Mouse (Mus musculus) kidney, embryonic 16.5 days (tissue): ENCODE measurements around the gene Bbip1. TPM values are rescaled to one million over a fixed set of nuclear protein-coding genes. Genes with fewer than 3 reads are reported as not detected.
"Not testable (repeated sequence)": the region's sequence is repeated elsewhere in the genome, so short reads cannot be mapped to it uniquely, and the experiment has no call there.

ENCODE experiments used
- ATAC-seq: fragments of 200-750 bp; cut with Nextera tagmentation; 2 replicates; pipeline ENCODE4 v1.8.0; 2017; ENCODE audit warnings: moderate TSS enrichment; ENCODE audit not compliant: low FRiP score, low TSS enrichment
- H3K27ac ChIP-seq: fragments of 300-500 bp; sonication (generic); 2 replicates; pipeline ENCODE4 v1.5.1; 2014; ENCODE audit warnings: low read length
- H3K27me3 ChIP-seq: fragments of 300-500 bp; sonication (generic); 2 replicates; pipeline ENCODE4 v1.6.1; 2014; ENCODE audit warnings: low read length, control low read depth, mixed read lengths; ENCODE audit not compliant: insufficient read depth
- H3K36me3 ChIP-seq: fragments of 300-500 bp; sonication (generic); 2 replicates; pipeline ENCODE4 v1.6.1; 2014; ENCODE audit warnings: low read length, control low read depth, mixed read lengths; ENCODE audit not compliant: insufficient read depth
- H3K4me1 ChIP-seq: fragments of 300-500 bp; sonication (generic); 2 replicates; pipeline ENCODE4 v1.6.1; 2014; ENCODE audit warnings: low read length, control low read depth, mixed read lengths; ENCODE audit not compliant: insufficient read depth
- H3K4me2 ChIP-seq: fragments of 300-500 bp; sonication (generic); replicated peaks from 2 replicates; pipeline ENCODE4 v1.6.1; 2014; ENCODE audit warnings: low read depth, low read length
- H3K4me3 ChIP-seq: fragments of 300-500 bp; sonication (generic); 2 replicates; pipeline ENCODE4 v1.5.1; 2014; ENCODE audit warnings: mild to moderate bottlenecking, low read length
- H3K9ac ChIP-seq: fragments of 300-500 bp; sonication (generic); replicated peaks from 2 replicates; pipeline ENCODE4 v1.6.1; 2014; ENCODE audit warnings: low read length
- H3K9me3 ChIP-seq: fragments of 300-500 bp; sonication (generic); 2 replicates; pipeline ENCODE4 v1.6.1; 2016; ENCODE audit warnings: low read length, control low read depth
- WGBS: fragments of 180-500 bp; shearing (Covaris S2); extraction: QIAGEN DNeasy Blood & Tissue Kit; methylation state at CpG from one replicate; pipeline ENCODE4 v1.1.7; 2014; 5-methylcytosine and 5-hydroxymethylcytosine counted together
- polyA plus RNA-seq: library from polyadenylated mRNA; unstranded; fragments of >200 nt; fragmentation: Nextera tagmentation; extraction: Ambion mirVana; gene quantifications from 2 replicates; pipeline ENCODE4 v1.2.1, GENCODE M21; 2015

Gene Bbip1
- polyA plus RNA-seq, 1 experiment from 2014 or later: 64.5 TPM

DNA sequence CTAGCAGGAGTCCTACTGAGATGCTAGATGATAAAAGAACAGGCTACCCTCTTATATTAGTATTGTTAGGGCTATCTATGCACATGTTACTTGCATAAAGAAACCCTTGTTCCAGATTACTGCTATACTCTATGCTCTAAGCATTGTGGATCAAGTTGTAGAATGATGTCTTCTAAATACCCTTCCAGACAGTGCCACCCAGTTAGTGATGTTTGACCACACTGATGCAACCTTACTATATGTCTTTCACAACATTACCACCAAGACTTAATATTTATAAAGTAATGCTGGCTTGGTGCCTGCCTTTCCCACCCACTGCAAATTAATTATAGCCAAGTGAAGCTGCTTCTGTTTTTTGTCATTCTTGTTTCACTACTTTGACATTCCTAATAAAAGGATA lies 11.4 kb downstream of the Bbip1 start:
- Histone ChIP-seq H3K4me1 (no peaks in the 10 kb centered on the region), H3K27ac (no peak overlapping the region), H3K36me3 (peaks cover 22% of the 10 kb centered on the region), H3K9ac (no peak overlapping the region), H3K4me2 (no peak overlapping the region), H3K9me3 (no peaks in the 10 kb centered on the region), H3K27me3 (no peaks in the 10 kb centered on the region), H3K4me3 (no peak overlapping the region)
- no peak for ATAC-seq

- Histone ChIP-seq H3K4me2 (no peak overlapping the region), H3K36me3 (peaks cover 33% of the 10 kb centered on the region), H3K9ac (no peak overlapping the region), H3K4me1 (no peaks in the 10 kb centered on the region), H3K9me3 (peaks cover 6% of the 10 kb centered on the region; the same call in 1 of the 2 replicates), H3K4me3 (no peak overlapping the region), H3K27ac (no peak overlapping the region), H3K27me3 (no peaks in the 10 kb centered on the region)
- 91% methylated on average over 3 of the region's 3 CpGs for WGBS
- ATAC-seq: no peak
These were observed 15.2 kb downstream of the Bbip1 start for GRCm38 (mm10) chr19:53929218-53929617.

DNA sequence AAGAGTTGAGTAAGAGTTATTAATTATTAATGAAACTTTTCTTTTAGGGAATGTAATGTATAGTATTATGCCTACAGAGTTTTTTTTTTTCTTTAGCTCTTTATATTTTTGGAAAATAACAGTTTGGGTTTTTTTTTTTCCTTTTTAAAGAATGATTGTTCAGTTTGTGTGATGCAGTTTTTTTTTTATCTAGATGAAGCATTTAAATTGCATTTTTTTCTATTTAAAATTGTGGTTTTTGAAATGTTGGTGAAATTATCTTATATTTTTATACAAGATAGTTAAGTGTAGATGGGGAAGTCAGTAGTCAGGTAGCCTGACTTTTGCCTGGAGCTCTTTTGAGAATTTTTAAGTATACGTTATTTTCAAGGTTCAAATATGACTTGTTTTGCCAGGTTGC lies 17.7 kb downstream of the Bbip1 start:
- no peak overlapping the region for H3K9ac ChIP-seq
- H3K4me2 ChIP-seq: no peak overlapping the region
- WGBS: 89% methylated on average over 1 of the region's 1 CpGs
- H3K36me3 ChIP-seq: peaks cover 41% of the 10 kb centered on the region
- H3K4me3 ChIP-seq: no peak overlapping the region
- H3K9me3 ChIP-seq: peaks cover 7% of the 10 kb centered on the region; the same call in 1 of the 2 replicates
- H3K27ac ChIP-seq: no peak overlapping the region
- H3K4me1 ChIP-seq: no peaks in the 10 kb centered on the region
- H3K27me3 ChIP-seq: no peaks in the 10 kb centered on the region
- no peak for ATAC-seq

DNA sequence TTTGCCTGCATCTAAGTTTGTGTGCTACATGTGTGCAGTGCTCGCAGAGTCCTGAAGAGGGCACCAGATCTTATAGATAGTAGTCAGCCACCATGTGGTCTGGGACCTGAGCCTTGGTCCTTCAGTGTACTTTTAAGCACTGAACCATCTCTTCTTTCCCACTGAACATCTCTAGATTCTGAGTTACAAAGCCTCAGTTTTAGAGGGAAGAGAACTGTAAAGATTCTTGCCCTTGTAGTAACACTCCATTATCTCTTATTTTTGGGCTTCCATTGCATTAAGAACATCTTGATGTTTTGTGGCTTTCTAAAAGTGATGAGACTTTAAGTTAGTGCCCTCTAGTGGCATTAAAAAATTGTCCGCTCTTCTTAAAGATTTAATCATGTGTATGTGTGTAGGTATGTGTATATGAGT lies 19.1 kb downstream of the Bbip1 start:
- Histone ChIP-seq H3K36me3 (peaks cover 43% of the 10 kb centered on the region), H3K4me3 (no peak overlapping the region), H3K4me2 (no peak overlapping the region), H3K4me1 (no peaks in the 10 kb centered on the region), H3K27ac (no peak overlapping the region), H3K9ac (no peak overlapping the region), H3K9me3 (peaks cover 7% of the 10 kb centered on the region; the same call in 1 of the 2 replicates), H3K27me3 (no peaks in the 10 kb centered on the region)
- WGBS: 79% methylated on average over 2 of the region's 2 CpGs
- ATAC-seq: no peak

DNA sequence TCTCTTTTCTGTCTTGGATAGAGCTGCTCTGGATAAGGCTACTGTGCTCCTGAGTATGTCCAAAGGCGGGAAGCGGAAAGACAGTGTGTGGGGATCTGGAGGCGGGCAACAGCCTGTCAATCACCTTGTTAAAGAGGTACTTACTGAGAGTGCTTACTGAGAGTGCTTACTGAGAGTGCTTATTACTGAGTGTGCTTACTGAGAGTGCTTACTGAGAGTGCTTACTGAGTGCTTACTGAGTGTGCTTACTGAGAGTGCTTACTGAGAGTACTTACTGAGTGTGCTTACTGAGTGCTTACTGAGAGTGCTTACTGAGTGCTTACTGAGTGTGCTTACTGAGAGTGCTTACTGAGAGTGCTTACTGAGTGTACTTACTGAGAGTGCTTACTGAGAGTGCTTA lies 22.4 kb downstream of the Bbip1 start:
- WGBS: 93% methylated on average over 3 of the region's 3 CpGs
- not testable (repeated sequence) for ATAC-seq, H3K27me3 ChIP-seq

DNA sequence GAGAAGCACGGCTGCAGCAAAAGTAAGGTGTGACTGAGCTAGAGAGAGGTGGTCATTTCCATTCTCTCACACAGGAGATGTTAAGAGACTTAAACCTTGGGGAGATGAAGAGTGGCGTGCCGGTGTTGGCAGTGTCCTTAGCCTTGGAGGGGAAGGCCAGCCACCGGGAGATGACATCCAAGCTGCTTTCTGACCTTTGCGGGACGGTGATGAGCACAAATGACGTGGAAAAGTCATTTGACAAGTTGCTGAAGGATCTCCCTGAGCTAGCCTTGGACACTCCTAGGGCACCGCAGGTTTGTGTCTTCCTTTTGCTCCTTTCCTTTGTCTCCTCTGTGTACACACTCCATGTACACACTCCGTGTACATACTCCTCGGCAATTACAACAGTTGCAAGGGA lies 24.9 kb downstream of the Bbip1 start:
- WGBS: 92% methylated on average over 10 of the region's 10 CpGs
- Histone ChIP-seq H3K9me3 (peaks cover 4% of the 10 kb centered on the region; the same call in 1 of the 2 replicates), H3K27me3 (no peaks in the 10 kb centered on the region), H3K4me3 (no peak overlapping the region), H3K9ac (no peak overlapping the region), H3K4me1 (no peaks in the 10 kb centered on the region), H3K36me3 (peaks cover 62% of the 10 kb centered on the region), H3K4me2 (no peak overlapping the region), H3K27ac (no peak overlapping the region)
- no peak for ATAC-seq

More for the DNA sequence above, 22.4 kb downstream of the Bbip1 start:
- not testable (repeated sequence) for H3K27ac ChIP-seq, H3K9ac ChIP-seq, H3K9me3 ChIP-seq, H3K4me1 ChIP-seq, H3K4me3 ChIP-seq, H3K4me2 ChIP-seq
- peaks cover 49% of the 10 kb centered on the region for H3K36me3 ChIP-seq

GRCm38 (mm10) chr19:53914950-53915349 lies 29.5 kb downstream of the Bbip1 start:
- WGBS: 96% methylated on average over 4 of the region's 4 CpGs
- Histone ChIP-seq H3K27me3 (no peaks in the 10 kb centered on the region), H3K4me1 (no peaks in the 10 kb centered on the region), H3K4me3 (no peak overlapping the region), H3K27ac (no peak overlapping the region), H3K4me2 (no peak overlapping the region), H3K9ac (no peak overlapping the region), H3K9me3 (no peaks in the 10 kb centered on the region), H3K36me3 (peaks cover 62% of the 10 kb centered on the region)
- ATAC-seq: no peak

GRCm38 (mm10) chr19:53906703-53907070 lies 37.7 kb downstream of the Bbip1 start:
- not testable (repeated sequence) for H3K4me3 ChIP-seq, ATAC-seq, H3K36me3 ChIP-seq, H3K9ac ChIP-seq, H3K27ac ChIP-seq, H3K4me2 ChIP-seq, H3K9me3 ChIP-seq, H3K27me3 ChIP-seq
- H3K4me1 ChIP-seq: peaks cover 25% of the 10 kb centered on the region

DNA sequence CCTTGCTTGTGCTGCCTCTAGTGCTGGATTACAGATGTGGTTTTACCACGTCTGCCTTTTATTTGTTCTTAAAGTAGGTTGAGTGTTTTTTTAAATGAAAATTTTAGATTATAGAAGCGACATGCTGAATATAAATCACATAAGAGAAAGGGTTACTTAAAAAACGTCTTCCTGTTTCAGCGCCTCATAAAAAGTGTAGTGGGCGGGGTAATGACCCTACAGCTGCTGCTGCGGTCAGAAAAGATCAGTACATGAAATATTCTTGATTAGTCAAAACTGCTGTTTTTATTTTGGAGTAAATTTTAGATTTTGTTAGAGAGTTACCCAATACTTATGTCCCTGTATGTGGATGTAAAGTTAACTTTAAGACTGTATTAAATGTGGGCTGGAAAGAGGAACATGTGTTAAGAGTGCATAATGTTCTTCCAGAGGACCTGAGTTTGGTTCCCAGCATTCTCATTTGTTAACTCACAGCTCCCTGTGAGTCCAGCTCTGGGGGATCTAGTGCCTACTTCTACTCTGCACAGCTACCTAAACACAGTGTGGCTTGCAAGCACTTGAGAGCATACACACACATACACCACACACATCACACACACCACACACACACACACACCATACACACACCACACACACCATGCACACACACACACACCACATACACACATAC lies 38.3 kb downstream of the Bbip1 start:
- no peak for ATAC-seq
- Histone ChIP-seq H3K36me3 (peaks cover 10% of the 10 kb centered on the region; the same call in 1 of the 2 replicates), H3K9me3 (no peaks in the 10 kb centered on the region), H3K4me2 (peak overlapping the region; percentile 68), H3K4me1 (peaks cover 25% of the 10 kb centered on the region), H3K27me3 (no peaks in the 10 kb centered on the region), H3K4me3 (0 out of 2 replicates have a peak overlapping the region, but pooled peaks have one; percentile 22), H3K9ac (no peak overlapping the region), H3K27ac (0 out of 2 replicates have a peak overlapping the region, but pooled peaks have one; percentile 24)
- WGBS: 23% methylated on average over 6 of the region's 6 CpGs

DNA sequence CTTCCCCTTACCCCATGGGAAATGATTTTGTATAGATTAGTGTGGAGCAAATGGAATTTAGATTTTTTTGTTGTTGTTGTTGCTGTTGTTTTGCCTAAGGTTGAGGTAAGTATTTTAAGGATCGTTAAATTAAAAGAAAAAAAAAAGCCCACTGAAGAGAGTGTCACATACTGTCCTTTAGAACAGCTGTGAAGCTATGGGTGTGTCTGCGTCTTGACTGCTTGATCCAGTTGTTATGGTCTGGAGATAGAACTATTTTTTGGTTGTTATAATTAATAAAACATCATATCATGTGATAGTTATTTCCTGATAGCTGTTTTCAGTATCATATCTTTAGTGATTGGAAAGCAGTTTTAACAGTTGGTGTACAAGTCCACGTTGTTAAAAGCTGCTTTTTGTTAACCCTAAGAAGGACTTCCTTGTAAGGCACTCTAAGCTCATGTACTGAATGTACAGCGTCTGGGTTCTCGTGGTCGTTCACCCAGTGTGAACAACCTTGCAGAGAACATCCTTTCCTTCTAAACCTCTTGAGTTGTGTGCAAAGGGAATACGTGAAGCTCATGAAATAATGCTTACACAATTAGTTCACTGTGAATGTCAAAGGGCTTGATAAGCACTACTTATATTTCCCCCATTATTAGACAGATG lies 39.5 kb downstream of the Bbip1 start:
- peaks cover 8% of the 10 kb centered on the region; the same call in 1 of the 2 replicates for H3K36me3 ChIP-seq
- WGBS: 54% methylated on average over 7 of the region's 7 CpGs
- peaks cover 25% of the 10 kb centered on the region for H3K4me1 ChIP-seq
- no peak overlapping the region for H3K27ac ChIP-seq
- 0 out of 2 replicates have a peak overlapping the region, but pooled peaks have one; percentile 48 for H3K9ac ChIP-seq
- H3K4me2 ChIP-seq: peak overlapping the region; percentile 68
- peak overlapping the region; percentile 94 for H3K4me3 ChIP-seq
- no peak for ATAC-seq
- no peaks in the 10 kb centered on the region for H3K27me3 ChIP-seq
- H3K9me3 ChIP-seq: no peaks in the 10 kb centered on the region
